Mouse (Mus musculus) hindbrain, embryonic 10.5 days (tissue): ENCODE measurements around the gene Thegl. TPM values are rescaled to one million over a fixed set of nuclear protein-coding genes. Genes with fewer than 3 reads are reported as not detected.
"Not testable (repeated sequence)": the region's sequence is repeated elsewhere in the genome, so short reads cannot be mapped to it uniquely, and the experiment has no call there.

Experiments used
- DNase-seq: peaks from one replicate; pipeline ENCODE4 v3.0.0-alpha.2; 2017; ENCODE audit warnings: low spot score
- H3K27ac ChIP-seq: fragments of 300-500 bp; sonication (generic); 2 replicates; pipeline ENCODE4 v1.5.1; 2016; ENCODE audit warnings: mild to moderate bottlenecking, moderate library complexity
- H3K27me3 ChIP-seq: fragments of 300-500 bp; sonication (generic); 2 replicates; pipeline ENCODE4 v1.6.1; 2016; ENCODE audit warnings: mild to moderate bottlenecking; ENCODE audit not compliant: poor library complexity, insufficient read depth, severe bottlenecking
- H3K36me3 ChIP-seq: fragments of 300-500 bp; sonication (generic); 2 replicates; pipeline ENCODE4 v1.6.1; 2016; ENCODE audit warnings: mild to moderate bottlenecking, moderate library complexity
- H3K4me1 ChIP-seq: fragments of 300-500 bp; sonication (generic); replicated peaks from 2 replicates; pipeline ENCODE4 v1.6.1; 2016; ENCODE audit warnings: mild to moderate bottlenecking
- H3K4me3 ChIP-seq: fragments of 300-500 bp; sonication (generic); 2 replicates; pipeline ENCODE4 v1.5.1; 2016; ENCODE audit warnings: mild to moderate bottlenecking, moderate library complexity
- H3K9me3 ChIP-seq: fragments of 300-500 bp; sonication (generic); 2 replicates; pipeline ENCODE4 v1.6.1; 2016; ENCODE audit warnings: mild to moderate bottlenecking, moderate library complexity
- WGBS: fragments of 180-500 bp; shearing (Covaris S2); methylation state at CpG from one replicate; pipeline ENCODE4 v1.1.7; 2016; 5-methylcytosine and 5-hydroxymethylcytosine counted together
- polyA plus RNA-seq: library from polyadenylated mRNA; unstranded; fragments of >200 nt; fragmentation: Nextera tagmentation; extraction: Ambion mirVana; gene quantifications from 2 replicates; pipeline ENCODE4 v1.2.1, GENCODE M21; 2016

Gene Thegl
- polyA plus RNA-seq, 1 experiment from 2014 or later = 0.13 TPM

GRCm38 (mm10) chr5:77089294-77089693, 73.5 kb downstream of the Thegl start:
- peaks cover 25% of the 10 kb centered on the region for H3K27me3 ChIP-seq

GRCm38 (mm10) chr5:77089901-77090300, 74.1 kb downstream of the Thegl start:
- H3K27ac ChIP-seq = no peak overlapping the region
- H3K36me3 ChIP-seq = no peaks in the 10 kb centered on the region
- peaks cover 15% of the 10 kb centered on the region for H3K4me1 ChIP-seq
- DNase-seq = no peak
- H3K27me3 ChIP-seq = peaks cover 31% of the 10 kb centered on the region
- H3K9me3 ChIP-seq = no peaks in the 10 kb centered on the region
- 56% methylated on average over 8 of the region's 8 CpGs for WGBS
- no peak overlapping the region for H3K4me3 ChIP-seq

More at GRCm38 (mm10) chr5:77089294-77089693, 73.5 kb downstream of the Thegl start:
- H3K4me1 ChIP-seq = peaks cover 9% of the 10 kb centered on the region
- peak; percentile 57 for DNase-seq
- 58% methylated on average over 1 of the region's 1 CpGs for WGBS
- H3K9me3 ChIP-seq = no peaks in the 10 kb centered on the region
- no peaks in the 10 kb centered on the region for H3K36me3 ChIP-seq
- no peak overlapping the region for H3K27ac ChIP-seq
- H3K4me3 ChIP-seq = no peak overlapping the region

GRCm38 (mm10) chr5:77090521-77091096, 74.8 kb downstream of the Thegl start:
- Histone ChIP-seq H3K27ac (no peak overlapping the region), H3K36me3 (no peaks in the 10 kb centered on the region), H3K4me1 (peaks cover 19% of the 10 kb centered on the region), H3K4me3 (no peak overlapping the region), H3K27me3 (peaks cover 38% of the 10 kb centered on the region), H3K9me3 (no peaks in the 10 kb centered on the region)
- 58% methylated on average over 5 of the region's 5 CpGs for WGBS
- no peak for DNase-seq

- DNase-seq = no peak
- H3K4me3 ChIP-seq = no peak overlapping the region
- no peaks in the 10 kb centered on the region for H3K36me3 ChIP-seq
- no peaks in the 10 kb centered on the region for H3K9me3 ChIP-seq
- peaks cover 51% of the 10 kb centered on the region for H3K27me3 ChIP-seq
- 86% methylated on average over 3 of the region's 3 CpGs for WGBS
- H3K4me1 ChIP-seq = peaks cover 19% of the 10 kb centered on the region
- no peak overlapping the region for H3K27ac ChIP-seq
These were observed 76.1 kb downstream of the Thegl start for GRCm38 (mm10) chr5:77091923-77092322.

GRCm38 (mm10) chr5:77092531-77092930, 76.7 kb downstream of the Thegl start:
- peaks cover 57% of the 10 kb centered on the region for H3K27me3 ChIP-seq
- H3K4me1 ChIP-seq = peaks cover 23% of the 10 kb centered on the region
- no peak overlapping the region for H3K4me3 ChIP-seq
- 82% methylated on average over 5 of the region's 5 CpGs for WGBS
- no peaks in the 10 kb centered on the region for H3K36me3 ChIP-seq
- H3K9me3 ChIP-seq = no peaks in the 10 kb centered on the region
- no peak for DNase-seq
- no peak overlapping the region for H3K27ac ChIP-seq

GRCm38 (mm10) chr5:77093961-77094360, 78.1 kb downstream of the Thegl start:
- H3K27ac ChIP-seq = no peak overlapping the region
- H3K4me3 ChIP-seq = peak overlapping the region; percentile 75
- WGBS = 39% methylated on average over 8 of the region's 8 CpGs
- no peak for DNase-seq
- no peaks in the 10 kb centered on the region for H3K9me3 ChIP-seq
- H3K4me1 ChIP-seq = peaks cover 29% of the 10 kb centered on the region
- H3K27me3 ChIP-seq = peaks cover 61% of the 10 kb centered on the region
- no peaks in the 10 kb centered on the region for H3K36me3 ChIP-seq

- H3K4me1 ChIP-seq = peaks cover 29% of the 10 kb centered on the region
- 1% methylated on average over 69 of the region's 69 CpGs for WGBS
- no peaks in the 10 kb centered on the region for H3K36me3 ChIP-seq
- H3K9me3 ChIP-seq = no peaks in the 10 kb centered on the region
- DNase-seq = peak; percentile 58
- H3K27me3 ChIP-seq = peaks cover 61% of the 10 kb centered on the region
- peak overlapping the region; percentile 75 for H3K4me3 ChIP-seq
- peak overlapping the region; percentile 63 for H3K27ac ChIP-seq
These were observed 79.0 kb downstream of the Thegl start for GRCm38 (mm10) chr5:77094510-77095491.

- not testable (repeated sequence) for H3K4me3 ChIP-seq, H3K36me3 ChIP-seq, H3K9me3 ChIP-seq, H3K27ac ChIP-seq, DNase-seq
- WGBS = 88% methylated on average over 3 of the region's 3 CpGs
- Histone ChIP-seq H3K27me3 (peaks cover 61% of the 10 kb centered on the region), H3K4me1 (peaks cover 27% of the 10 kb centered on the region)
These were observed 80.4 kb downstream of the Thegl start for GRCm38 (mm10) chr5:77096194-77096593.

- no peak for DNase-seq
- Histone ChIP-seq H3K27ac (no peak overlapping the region), H3K4me1 (peaks cover 30% of the 10 kb centered on the region), H3K27me3 (peaks cover 54% of the 10 kb centered on the region), H3K9me3 (no peaks in the 10 kb centered on the region), H3K4me3 (no peak overlapping the region), H3K36me3 (no peaks in the 10 kb centered on the region)
- WGBS = 53% methylated on average over 6 of the region's 6 CpGs
These were observed 81.9 kb downstream of the Thegl start for GRCm38 (mm10) chr5:77097686-77098085.

- Histone ChIP-seq H3K9me3 (no peaks in the 10 kb centered on the region), H3K4me1 (peaks cover 38% of the 10 kb centered on the region), H3K27ac (no peak overlapping the region), H3K4me3 (no peak overlapping the region), H3K27me3 (peaks cover 44% of the 10 kb centered on the region), H3K36me3 (no peaks in the 10 kb centered on the region)
- 87% methylated on average over 3 of the region's 3 CpGs for WGBS
- no peak for DNase-seq
These were observed 83.1 kb downstream of the Thegl start for GRCm38 (mm10) chr5:77098874-77099273.

GRCm38 (mm10) chr5:77099317-77099996, 83.6 kb downstream of the Thegl start:
- Histone ChIP-seq H3K27me3 (peaks cover 38% of the 10 kb centered on the region), H3K36me3 (no peaks in the 10 kb centered on the region), H3K4me1 (peaks cover 32% of the 10 kb centered on the region), H3K27ac (no peak overlapping the region), H3K4me3 (no peak overlapping the region), H3K9me3 (no peaks in the 10 kb centered on the region)
- WGBS = 58% methylated on average over 11 of the region's 11 CpGs
- DNase-seq = no peak

- Histone ChIP-seq H3K4me3 (no peak overlapping the region), H3K27me3 (peaks cover 33% of the 10 kb centered on the region)
These were observed 84.2 kb downstream of the Thegl start for GRCm38 (mm10) chr5:77099997-77100380.

GRCm38 (mm10) chr5:77100691-77101090, 84.9 kb downstream of the Thegl start:
- Histone ChIP-seq H3K4me3 (no peak overlapping the region), H3K4me1 (peaks cover 23% of the 10 kb centered on the region), H3K27ac (no peak overlapping the region), H3K27me3 (peaks cover 25% of the 10 kb centered on the region), H3K36me3 (no peaks in the 10 kb centered on the region), H3K9me3 (no peaks in the 10 kb centered on the region)
- 78% methylated on average over 6 of the region's 6 CpGs for WGBS
- no peak for DNase-seq

More at GRCm38 (mm10) chr5:77099997-77100380, 84.2 kb downstream of the Thegl start:
- Histone ChIP-seq H3K27ac (no peak overlapping the region), H3K4me1 (peaks cover 27% of the 10 kb centered on the region), H3K36me3 (no peaks in the 10 kb centered on the region), H3K9me3 (no peaks in the 10 kb centered on the region)
- no peak for DNase-seq
- 77% methylated on average over 6 of the region's 6 CpGs for WGBS
